Mouse (Mus musculus) kidney, adult 8-10 months (tissue): Measurements from ENCODE around the gene Cavin1.

Experiments
- DNase-seq, 2 experiments: peaks; one replicate each; pipeline ENCODE4 v3.0.0; 2022

The Cavin1 gene

DNA sequence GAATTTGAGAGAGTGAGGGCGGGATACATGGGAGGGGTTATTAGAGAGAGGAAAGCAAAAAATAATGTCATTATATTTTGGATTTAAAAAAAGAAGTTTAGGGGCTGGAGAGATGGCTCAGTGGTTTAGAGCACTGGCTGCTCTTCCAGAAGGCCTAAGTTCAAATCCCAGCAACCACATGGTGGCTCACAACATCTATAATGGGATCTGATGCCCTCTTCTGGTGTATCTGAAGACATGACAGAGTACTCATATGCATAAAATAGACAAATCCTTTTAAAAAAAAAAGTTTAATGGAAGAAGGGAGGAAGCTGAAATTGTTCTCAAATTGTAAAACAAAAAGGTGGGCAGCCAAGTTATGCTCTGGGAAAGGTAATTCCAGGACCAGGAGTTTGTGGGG lies 21.1 kb downstream of the Cavin1 start:
- DNase-seq, result no peak

DNA sequence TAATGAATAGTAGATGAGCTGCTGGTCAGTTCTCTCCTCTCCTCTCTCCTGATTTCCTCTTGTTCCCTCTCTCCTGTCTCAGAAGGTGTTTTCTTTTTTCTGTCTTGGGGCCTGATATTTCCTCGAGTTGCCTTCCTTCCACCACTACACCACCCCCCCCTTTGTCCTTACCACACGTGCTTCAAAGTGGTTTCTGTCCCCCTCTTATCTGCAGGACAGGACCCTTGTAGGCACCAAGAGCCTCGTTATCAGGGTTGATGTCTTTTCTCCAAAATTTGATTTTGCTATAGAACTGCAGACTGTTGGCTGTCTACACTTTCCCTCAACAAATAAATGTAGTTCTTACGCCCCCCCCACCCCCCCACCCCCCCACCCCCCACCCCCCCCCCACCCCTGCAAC lies 22.4 kb downstream of the Cavin1 start:
- DNase-seq, result no peak

DNA sequence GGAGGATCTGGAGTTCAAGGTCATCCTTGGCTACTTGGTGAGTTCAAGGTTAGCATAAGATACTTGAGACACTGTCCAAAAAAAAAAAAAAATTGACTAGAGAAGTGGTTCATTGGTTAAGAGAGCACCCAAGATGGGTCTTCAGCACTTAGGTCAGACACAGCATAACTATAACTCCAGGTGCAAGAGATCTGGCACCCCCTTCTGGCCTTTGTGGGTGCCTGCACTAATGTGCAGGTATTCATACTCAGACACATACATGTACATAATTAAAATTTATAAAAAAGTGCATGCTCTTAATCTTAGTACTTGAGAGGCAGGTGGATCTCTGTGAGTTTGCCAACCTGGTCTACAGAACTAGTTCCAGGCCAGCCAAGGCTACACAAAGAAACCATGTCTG lies 23.1 kb downstream of the Cavin1 start:
- no peak for DNase-seq

DNA sequence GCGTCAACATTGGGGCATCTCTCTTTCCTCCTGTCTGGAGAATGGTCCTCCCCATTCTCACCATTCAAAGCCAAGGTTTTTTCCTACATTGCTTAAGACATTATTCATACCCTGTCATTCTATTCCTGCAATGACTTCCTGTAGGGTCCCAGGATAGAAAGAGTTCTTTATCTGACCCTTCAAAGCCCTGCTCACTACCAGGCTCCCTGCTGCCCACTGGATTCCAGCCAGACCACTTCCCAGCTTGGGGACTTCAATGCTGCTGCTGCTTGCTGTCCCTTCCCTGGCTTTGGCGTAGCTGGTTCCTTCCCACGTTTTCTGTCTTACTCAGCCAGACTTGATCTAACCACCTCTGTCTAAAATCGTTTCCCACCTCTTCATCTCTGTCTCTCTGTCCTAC lies 23.8 kb downstream of the Cavin1 start:
- no peak for DNase-seq

DNA sequence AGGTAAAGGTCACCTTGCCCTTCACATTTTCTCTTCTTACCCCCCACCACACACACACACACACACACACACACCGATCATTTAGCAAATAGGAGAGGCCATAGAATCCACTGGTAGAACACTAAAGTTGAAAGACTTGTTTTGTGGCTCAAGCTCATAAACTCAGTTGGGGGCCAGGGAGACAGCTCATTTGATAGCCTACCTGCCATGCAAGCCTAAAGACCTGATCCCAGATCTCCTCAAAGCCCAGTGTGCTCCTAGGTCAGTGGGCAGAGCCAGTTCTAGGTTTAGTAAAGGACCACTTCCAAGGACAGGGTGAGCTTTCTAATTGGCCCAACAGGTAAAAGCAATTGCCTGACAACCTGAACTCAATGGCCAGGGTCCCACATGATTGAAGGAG lies 28.3 kb downstream of the Cavin1 start:
- no peak for DNase-seq

DNA sequence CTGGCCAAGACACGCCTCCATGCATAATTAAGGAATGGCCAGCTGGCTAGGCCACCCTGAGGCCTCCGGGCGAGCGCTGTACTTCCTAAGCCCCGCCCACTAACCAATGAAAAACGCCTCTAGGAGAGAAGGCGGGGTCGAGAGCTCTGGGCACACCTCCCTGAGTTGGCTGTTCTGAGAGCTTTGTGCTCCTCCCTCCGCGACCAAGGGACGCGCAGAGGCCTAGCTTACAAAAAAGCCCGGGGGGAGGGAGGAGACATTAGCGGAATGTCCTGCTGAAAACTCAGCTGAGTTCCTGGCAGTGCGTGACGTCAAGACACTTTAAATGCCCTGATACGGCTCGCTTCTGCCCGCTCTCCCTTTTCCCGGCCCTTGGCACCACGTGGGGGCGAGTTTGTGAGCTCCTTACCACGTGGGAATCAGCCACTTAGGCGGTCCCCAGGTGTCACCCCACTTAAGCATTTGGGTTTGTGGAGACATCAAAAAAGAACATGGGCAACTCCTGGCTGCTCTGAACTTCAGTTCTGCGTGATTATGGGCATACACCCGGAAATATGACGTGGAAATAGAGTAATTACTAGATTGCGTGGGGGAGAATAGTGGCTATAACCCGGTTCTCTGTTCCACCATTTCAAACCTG lies 31.1 kb downstream of the Cavin1 start, which contains the start of gene Stat3:
Gene Stat3, minus strand, starts transcription at position 29 of the 640 bp plus-strand sequence.
- DNase-seq, result peak; percentile 99 to 100

DNA sequence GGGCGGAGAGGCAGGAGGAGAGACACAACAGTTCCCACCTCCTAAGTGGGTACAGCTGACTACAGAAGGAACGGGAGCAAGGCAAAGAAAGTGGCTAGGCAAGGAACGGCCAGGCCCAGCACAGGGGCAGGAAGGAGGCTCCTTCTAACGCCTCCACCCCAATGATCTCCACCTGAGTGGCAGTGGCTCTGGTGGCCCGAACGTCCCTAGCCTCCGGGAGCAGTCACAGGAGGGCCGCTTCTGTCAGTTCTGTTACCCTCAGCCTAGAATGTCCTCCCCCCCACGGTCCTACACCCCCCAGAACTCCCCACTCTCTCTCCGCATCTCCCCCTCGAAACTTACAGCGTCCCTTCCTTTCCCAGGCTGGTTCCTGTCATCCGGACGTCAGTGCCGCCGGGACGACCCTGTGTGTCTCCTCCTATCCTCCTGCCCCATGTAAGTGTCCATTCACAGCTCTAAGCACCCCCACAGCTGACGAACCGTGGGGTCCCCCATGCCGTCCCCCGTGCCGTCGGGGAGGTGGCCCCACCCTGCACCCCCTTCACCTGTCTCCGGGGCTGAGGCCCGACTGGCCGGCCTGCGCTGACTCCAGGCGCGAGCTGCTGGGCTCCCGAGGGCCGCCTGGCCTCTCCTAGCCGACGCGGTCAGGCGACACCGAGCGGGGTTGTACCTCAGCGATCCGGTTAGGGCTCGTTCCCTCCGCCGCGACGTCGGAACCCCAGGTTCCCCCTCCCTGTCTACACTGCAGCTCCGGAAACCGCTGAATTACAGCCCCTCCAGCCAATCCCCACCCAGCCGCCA lies 31.8 kb downstream of the Cavin1 start:
- peak in 1 of 2 experiments; percentile 32 for DNase-seq

DNA sequence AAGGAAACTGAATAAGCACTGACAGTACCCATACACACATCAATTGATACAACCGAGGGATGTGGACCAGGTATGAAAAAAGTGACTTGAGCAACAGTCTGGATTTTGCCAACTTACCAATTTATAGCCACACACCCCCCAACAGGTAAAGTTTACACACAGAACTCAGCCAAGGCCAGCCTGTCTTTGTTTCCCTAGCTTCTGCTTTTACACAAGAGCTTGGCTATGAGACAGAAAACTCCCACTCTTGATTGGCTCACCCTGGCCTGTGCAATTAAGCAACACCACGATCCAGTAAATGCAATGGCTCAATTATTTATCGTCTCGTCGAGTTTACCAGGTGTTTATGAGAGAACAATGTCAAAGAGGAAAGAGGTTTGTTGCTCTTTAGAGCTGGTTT lies 32.6 kb downstream of the Cavin1 start:
- DNase-seq, result peak in 1 of 2 experiments; percentile 36

DNA sequence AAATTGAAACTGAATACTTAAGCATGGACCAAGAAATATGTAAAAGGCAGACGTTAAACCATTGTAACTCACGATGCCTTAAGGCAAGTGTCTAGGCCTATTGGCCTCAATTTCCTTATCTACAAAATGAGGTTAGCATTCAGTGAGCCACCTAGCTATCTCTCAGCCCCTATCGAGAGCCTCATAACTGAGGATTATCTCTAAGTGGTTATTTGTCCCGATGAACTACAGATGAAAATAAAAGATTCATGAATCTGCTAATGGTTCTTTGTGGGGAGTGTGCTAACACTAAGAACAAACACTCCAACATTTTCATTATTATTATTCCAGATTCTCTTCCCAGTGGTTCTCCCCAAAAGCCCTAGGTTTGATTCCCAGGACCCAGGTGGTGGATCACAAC lies 33.4 kb downstream of the Cavin1 start:
- no peak for DNase-seq

DNA sequence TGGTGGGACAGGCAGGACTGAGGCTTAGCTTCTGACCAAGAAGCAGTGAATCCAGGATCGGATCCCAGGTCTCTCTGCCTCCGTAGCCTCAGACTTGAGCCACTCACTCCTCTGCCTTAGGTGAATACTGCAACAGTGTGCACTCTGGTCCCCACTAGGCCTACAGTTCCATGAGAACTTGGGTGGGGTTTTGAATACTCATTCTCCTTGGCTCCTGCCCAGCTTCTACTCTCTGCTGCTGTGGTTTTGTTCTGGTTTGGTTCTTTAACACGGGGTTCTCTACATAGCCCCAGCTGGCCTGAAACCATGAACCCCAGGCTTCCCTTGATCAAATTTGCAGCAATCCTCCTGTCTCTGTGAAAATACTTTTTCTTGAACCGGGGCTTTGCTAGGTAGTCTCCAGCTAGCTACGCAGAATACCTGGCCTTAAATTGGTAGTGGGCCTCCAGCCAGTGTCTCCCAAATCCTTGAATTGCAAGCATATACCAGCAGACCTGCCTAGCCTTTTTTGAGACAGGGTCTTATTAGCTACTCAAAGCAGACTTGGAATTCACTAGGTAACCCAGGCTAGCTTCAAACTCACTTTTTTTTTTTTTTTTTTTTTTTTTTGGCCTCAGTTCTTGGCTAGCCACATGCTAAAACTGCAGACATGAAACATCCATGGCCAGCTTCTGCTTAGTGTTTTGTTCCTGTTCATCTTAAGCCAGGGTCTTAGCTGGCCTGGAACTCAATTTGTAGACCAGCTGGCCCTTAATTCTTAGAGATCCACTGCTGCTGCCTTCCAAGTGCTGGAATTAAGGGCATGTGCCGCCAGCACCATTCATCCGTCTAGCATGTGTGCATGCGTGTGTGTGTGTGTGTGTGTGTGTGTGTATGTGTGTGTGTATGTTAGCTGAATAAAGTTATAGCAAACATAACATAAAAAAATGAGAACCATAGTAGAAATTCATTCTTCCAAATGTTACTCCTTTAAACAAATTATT lies 35.0 kb downstream of the Cavin1 start:
- no peak for DNase-seq

DNA sequence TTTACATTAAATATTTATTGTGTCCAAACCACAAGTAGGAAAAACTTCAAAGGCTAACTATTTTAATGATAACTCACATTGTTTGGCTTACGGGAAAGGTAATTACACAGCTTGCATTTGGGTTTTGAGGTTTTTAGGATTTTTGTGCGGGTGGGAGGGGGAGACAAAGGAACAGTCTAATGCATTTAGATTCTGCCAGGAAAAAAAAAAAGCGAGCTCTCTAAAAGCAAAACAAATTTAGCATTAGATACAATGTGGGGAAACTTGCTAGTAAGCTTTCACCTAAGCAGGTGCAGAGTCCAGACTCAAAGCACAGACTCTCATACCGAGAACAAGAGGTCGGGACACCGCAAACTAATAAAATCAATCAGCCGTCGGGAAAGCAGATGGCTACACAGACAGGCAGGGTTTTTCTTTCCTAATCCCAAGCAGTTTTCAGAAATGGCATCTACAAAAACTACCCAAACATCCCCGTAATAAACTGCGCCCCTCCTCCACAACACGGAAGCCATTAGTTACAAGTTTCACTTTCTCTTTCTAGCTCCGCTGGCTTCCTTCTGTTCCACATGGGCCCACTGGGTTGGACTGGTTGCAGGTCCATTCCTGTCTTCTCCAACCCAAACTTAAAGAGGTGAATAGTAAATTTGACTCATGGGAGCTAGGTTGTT lies 39.3 kb downstream of the Cavin1 start:
- DNase-seq, result peak; percentile 59 to 68

DNA sequence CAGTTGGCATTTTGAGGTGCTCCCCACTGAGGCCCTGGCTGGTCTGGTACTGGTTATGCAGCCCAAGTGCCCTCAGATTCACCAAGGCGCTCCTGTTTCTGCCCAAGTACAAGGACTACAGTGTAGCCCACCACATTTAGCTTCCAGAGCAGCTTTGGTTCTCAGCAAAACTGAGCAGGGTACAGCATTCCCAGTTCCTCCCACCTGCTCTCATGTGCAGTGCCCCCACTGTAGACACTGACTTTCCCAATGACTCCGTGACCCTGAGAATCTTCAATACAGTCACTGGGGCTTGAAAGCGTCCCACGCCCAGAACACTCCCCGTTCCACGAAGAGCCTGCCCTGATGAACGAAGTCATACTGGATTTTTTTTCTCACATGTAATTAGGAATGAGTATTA lies 40.1 kb downstream of the Cavin1 start:
- no peak for DNase-seq

DNA sequence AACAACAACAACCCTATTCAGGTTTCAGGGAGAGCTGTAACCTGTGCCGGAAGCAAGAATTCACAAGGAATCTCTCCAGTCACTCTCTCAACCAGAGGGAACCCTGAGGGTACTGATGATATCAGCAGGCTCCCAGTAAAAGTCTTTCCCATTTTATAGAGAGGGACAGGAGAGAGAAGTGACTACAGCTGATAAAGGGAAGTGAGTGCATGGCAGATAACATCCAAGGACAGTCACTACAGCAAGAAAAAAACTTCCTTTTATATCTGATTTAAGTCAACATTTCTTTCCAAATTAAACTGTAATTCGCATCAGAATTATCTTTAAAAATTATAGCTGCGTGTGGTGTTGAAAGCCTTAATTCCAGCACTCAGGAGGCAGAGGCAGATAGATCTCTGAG lies 43.3 kb downstream of the Cavin1 start:
- no peak for DNase-seq

DNA sequence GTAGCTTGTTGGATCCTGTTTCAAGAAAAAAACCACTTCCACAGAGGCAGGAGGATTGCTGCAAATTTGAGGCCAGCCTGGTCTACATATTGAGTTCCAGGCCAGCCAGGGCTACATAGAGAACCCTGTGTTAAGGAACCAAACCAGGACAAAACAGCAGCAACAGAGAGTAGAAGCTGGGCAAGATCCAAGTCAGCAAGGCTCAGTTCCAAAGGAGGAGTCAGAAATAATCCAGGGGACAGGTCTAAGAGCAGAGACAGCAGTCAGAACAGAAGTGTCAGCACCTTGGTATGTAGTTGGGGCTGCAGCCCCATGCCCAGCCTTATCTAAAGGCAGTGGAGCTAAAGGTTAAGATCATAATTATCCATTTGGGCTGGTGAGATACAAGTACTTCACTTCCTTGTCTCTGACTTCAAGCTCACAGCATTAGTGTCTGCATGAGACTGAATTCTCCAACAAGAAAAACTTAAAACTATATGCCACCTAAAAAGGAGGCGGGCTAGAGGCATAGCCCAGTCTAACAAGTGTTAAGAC lies 46.2 kb downstream of the Cavin1 start:
- no peak for DNase-seq

DNA sequence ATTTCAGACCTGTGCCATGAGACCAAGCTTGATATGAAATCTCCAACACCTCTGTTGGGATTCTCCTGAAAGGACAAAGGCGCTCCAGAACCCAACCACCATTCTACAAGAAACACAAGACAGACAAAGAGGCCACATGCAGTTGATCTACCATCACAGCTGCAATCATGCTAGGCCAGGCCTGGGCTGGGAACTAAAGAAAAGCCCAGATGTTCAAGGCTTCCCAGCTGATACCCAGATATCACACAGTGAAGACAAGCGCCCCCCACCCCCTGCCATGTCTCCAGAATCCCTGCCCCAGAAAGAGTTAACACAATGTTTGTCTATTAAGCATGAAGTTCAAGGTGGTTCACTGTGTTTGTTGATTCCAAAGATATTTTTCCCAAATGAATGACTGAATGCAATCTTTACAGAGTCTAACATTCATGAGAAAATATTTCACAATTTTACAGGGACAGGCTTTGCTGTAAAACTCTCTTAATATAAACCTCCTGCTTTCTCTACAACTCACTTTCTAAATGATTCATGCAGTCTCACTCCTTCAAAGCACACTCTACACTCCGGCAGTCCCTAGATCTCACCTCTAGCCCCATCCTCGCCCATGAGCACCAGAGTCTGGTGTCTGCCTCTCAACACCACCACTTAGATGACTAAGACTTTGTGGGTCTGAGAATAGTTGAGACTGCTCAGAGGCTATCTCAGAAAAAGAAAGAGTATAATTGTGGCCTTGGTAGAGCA lies 49.6 kb downstream of the Cavin1 start:
- no peak for DNase-seq

DNA sequence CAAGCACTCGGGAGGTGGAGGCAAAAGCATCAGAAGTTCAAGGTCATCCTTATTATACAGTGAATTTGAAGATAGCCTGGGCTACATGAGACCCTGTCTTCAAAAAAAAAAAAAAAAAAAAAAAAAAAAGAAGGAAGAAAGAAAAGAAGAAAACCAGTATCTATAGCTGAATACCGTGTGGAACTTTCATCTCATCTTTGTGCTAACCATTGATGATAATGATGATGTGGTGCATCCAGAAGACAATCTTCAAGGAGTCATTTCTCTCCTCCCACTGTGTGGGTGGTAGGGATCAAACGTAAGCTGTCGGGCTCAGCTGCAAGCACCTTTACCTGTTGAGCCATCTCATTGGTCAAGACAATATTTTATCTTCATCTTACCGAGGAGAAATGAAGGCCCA lies 52.7 kb downstream of the Cavin1 start:
- no peak for DNase-seq

DNA sequence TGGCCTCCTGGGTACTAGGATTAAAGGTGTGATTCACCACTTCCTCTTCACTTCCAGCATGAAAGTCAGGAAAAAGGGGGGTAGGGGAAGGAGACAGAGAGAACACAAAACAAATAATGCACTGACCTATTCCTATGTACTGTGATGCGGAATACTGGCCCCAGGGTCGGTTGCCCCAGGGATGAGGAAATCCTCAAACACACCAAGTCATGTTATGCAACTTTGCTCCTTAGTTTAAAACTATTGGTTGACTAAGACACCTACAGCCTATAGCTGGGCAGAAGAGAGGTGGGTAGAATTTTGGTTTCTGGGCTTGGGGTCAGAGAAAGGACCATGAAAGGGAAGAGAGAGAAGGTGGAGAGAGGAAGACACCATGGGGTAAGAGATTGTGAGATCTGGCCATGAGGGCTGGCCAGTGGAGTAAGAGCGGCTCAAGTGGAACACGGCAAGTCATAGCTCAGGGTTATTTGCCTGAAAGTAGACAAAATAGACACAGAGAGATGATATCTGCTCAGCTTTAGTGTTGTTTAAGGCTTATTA lies 54.2 kb downstream of the Cavin1 start:
- DNase-seq, result no peak

DNA sequence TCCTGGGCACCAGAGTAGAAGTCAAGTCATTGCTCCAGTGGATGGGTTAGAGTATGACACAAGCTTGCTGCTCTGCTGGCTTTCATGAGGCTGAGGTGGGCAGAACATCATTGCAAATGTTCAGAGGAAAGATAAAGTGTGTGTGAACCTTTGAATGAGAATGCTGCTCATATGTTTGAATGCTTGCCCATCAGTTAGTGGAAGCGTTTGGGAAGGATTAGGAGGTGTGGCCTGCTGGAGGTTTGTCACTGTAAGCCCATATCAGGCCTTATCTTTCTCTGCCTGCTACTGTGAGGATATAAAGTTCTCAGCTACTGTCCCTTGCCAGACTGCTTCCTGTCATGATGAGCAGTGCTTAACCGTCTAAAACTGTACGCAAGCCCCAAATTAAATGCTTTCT lies 55.6 kb downstream of the Cavin1 start:
- DNase-seq, result no peak

DNA sequence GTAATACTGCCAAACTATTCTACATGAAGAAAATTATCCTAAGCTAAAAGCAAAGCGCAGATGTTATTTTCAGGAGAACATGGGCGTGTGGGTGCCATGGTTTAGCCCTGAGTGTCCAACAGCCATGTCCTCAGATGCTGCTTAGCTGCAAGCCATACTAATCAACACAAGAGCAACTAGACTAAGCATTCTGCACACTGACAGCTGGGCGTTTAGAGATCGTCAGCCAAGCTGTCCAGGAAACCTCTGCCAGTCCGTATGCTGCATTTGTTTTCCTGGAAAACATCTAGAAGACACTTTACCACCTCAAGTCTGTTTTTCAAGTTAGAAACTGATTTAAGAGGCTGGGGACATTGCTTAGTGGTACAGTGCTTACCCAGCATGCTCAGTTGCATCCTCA lies 56.3 kb downstream of the Cavin1 start:
- DNase-seq, result no peak

DNA sequence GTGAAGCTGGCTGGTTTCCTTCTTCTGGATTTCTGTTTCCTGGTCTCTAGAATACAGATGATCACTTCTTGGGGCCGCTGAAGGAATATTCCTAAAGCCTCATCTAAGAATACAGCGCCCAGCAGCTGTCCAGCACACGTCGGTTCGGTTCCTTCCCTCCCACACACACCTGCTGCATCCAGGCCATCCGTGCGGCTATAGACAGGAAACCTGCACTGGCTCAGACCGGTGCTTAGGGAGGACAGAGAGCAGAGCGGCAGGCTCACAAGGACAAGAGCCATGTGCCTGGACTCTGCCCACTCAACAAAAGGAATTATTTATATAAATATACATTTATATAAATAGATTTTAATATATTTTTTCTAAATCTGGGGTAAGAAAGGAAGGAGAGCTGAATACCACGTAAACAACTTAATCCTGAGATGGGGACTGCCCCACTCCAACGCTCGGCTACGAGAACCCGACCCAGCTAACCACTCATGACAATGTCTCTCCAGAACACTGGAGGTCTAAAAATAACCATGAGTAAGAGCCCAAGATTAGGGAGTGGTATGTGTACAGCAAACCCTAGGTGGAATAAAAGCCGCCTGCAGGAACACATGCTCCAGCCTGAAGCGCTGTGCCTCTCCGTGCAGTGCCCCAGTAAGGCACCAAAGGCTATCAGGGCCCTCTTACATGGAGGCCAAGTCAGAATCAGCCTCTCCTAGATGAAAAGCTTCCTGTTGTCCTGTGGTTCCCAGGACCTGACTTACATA lies 58.1 kb downstream of the Cavin1 start:
- DNase-seq, result no peak

DNA sequence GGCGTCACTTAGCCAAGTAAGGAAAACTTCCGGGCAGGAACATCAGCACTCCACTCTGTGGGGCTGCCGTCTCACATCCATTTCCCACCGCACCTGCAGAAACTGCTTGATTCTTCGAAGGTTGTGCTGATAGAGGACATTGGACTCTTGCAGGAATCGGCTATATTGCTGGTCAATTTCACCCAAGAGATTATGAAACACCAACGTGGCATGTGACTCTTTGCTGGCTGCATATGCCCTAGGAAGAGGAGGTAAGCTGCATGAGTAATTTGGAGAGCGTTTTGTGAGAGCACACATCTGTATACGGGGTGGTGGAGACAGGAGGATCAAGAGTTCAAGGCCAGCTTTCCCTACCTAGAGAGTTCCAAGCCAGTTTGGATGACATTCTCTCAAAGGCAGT lies 62.1 kb downstream of the Cavin1 start:
- DNase-seq, result no peak
